Mouse (Mus musculus) MEL (cell line): ENCODE results near the gene Rarb. TPM values are rescaled to one million over a fixed set of nuclear protein-coding genes. Genes with fewer than 3 reads are reported as not detected.

Experiments used
- DNase-seq: peaks from one replicate; pipeline ENCODE4 v3.0.0; 2011; ENCODE audit warnings: low read depth, low spot score
- H3K27ac ChIP-seq: 2 replicates; pipeline ENCODE4 v1.5.1; 2012; ENCODE audit warnings: low read depth, mild to moderate bottlenecking, control low read depth, low read length, moderate library complexity; ENCODE audit not compliant: control insufficient read depth
- H3K27me3 ChIP-seq, 2 experiments: fragments of 150-350 bp in 1 of 2; sonication (generic) in 1 of 2; 2 replicates each; pipeline ENCODE4 v1.6.1; 2012; ENCODE audit warnings: low read length in 2 of 2, mild to moderate bottlenecking in 2 of 2, improper control_type of control experiment in 1 of 2, moderate library complexity in 1 of 2; ENCODE audit not compliant: insufficient read depth in 2 of 2, control insufficient read depth in 1 of 2
- H3K36me3 ChIP-seq, 2 experiments: 2 replicates each; pipeline ENCODE4 v1.6.1; 2012 to 2014; ENCODE audit warnings: low read length in 2 of 2, improper control_type of control experiment in 1 of 2, inconsistent platforms in 1 of 2, mild to moderate bottlenecking in 1 of 2; ENCODE audit not compliant: insufficient read depth in 2 of 2, control insufficient read depth in 1 of 2
- H3K4me1 ChIP-seq, 2 experiments: fragments of 150-350 bp in 1 of 2; sonication (generic) in 1 of 2; 2 replicates each; pipeline ENCODE4 v1.6.1; 2012; ENCODE audit warnings: low read length in 2 of 2, improper control_type of control experiment in 1 of 2, mild to moderate bottlenecking in 1 of 2; ENCODE audit not compliant: insufficient read depth in 2 of 2, control insufficient read depth in 1 of 2
- H3K4me3 ChIP-seq, 2 experiments: fragments of 150-350 bp in 1 of 2; sonication (generic) in 1 of 2; 2 replicates each; pipeline ENCODE4 v1.5.1; 2012; ENCODE audit warnings: low read depth in 2 of 2, low read length in 2 of 2, mild to moderate bottlenecking in 2 of 2, moderate library complexity in 2 of 2, control low read depth in 1 of 2, improper control_type of control experiment in 1 of 2; ENCODE audit not compliant: control insufficient read depth in 1 of 2, insufficient read depth in 1 of 2
- H3K79me2 ChIP-seq: 2 replicates; pipeline ENCODE4 v1.6.1; 2012; ENCODE audit warnings: mild to moderate bottlenecking, low read length, moderate library complexity; ENCODE audit not compliant: control insufficient read depth, poor library complexity, insufficient read depth
- H3K9ac ChIP-seq: 2 replicates; pipeline ENCODE4 v1.6.1; 2012; ENCODE audit warnings: low read depth, mild to moderate bottlenecking, control low read depth, low read length, moderate library complexity; ENCODE audit not compliant: control insufficient read depth, poor library complexity, severe bottlenecking
- H3K9me3 ChIP-seq: fragments of 150-350 bp; sonication (generic); replicated peaks from 2 replicates; pipeline ENCODE4 v1.6.1; 2012; ENCODE audit warnings: mild to moderate bottlenecking, low read length, improper control_type of control experiment, moderate library complexity; ENCODE audit not compliant: insufficient read depth
- BHLHE40 ChIP-seq: IDR thresholded peaks from 2 replicates; pipeline ENCODE4 v1.6.1; 2012; ENCODE audit warnings: low read depth, mild to moderate bottlenecking, inconsistent platforms, low read length, improper control_type of control experiment, borderline replicate concordance
- CHD1 ChIP-seq: IDR thresholded peaks from 2 replicates; pipeline ENCODE4 v1.6.1; 2012; ENCODE audit warnings: low read depth, mild to moderate bottlenecking, inconsistent platforms, low read length, improper control_type of control experiment
- CHD2 ChIP-seq: IDR thresholded peaks from 2 replicates; pipeline ENCODE4 v1.6.1; 2011; ENCODE audit warnings: low read length, improper control_type of control experiment
- CTCF ChIP-seq, 3 experiments: IDR thresholded peaks in 2 of 3; conservative IDR thresholded peaks in 1 of 3; 2 replicates each; pipeline ENCODE4 v1.5.1; 2011 to 2012; ENCODE audit warnings: low read length in 3 of 3, low read depth in 2 of 3, mild to moderate bottlenecking in 2 of 3, improper control_type of control experiment in 1 of 3, inconsistent platforms in 1 of 3, mixed read lengths in 1 of 3, moderate library complexity in 1 of 3; ENCODE audit not compliant: control insufficient read depth in 1 of 3, insufficient read depth in 1 of 3, poor library complexity in 1 of 3, severe bottlenecking in 1 of 3
- EP300 ChIP-seq, 2 experiments: IDR thresholded peaks; 2 replicates each; pipeline ENCODE4 v1.6.1; 2011; ENCODE audit warnings: improper control_type of control experiment in 2 of 2, low read length in 2 of 2, low read depth in 1 of 2, mild to moderate bottlenecking in 1 of 2
- GABPA ChIP-seq: IDR thresholded peaks from 2 replicates; pipeline ENCODE4 v1.6.1; 2012; ENCODE audit warnings: low read depth, mild to moderate bottlenecking, inconsistent platforms, low read length, improper control_type of control experiment, moderate library complexity
- GATA1 ChIP-seq: IDR thresholded peaks from 2 replicates; pipeline ENCODE4 v1.6.1; 2011; ENCODE audit warnings: low read depth, low read length, improper control_type of control experiment
- JUND ChIP-seq: IDR thresholded peaks from 2 replicates; pipeline ENCODE4 v1.6.1; 2011; ENCODE audit warnings: low read depth, mild to moderate bottlenecking, improper control_type of control experiment, low read length
- KAT2A ChIP-seq: conservative IDR thresholded peaks from 2 replicates; pipeline ENCODE4 v1.6.1; 2012; ENCODE audit warnings: low read depth, low read length, improper control_type of control experiment, inconsistent platforms
- MAX ChIP-seq: IDR thresholded peaks from 2 replicates; pipeline ENCODE4 v1.6.1; 2011; ENCODE audit warnings: low read length, improper control_type of control experiment
- MAZ ChIP-seq: IDR thresholded peaks from 2 replicates; pipeline ENCODE4 v1.6.1; 2012; ENCODE audit warnings: low read depth, mild to moderate bottlenecking, inconsistent platforms, low read length, improper control_type of control experiment
- MEF2A ChIP-seq: IDR thresholded peaks from 2 replicates; pipeline ENCODE4 v1.6.1; 2014; ENCODE audit warnings: low read depth, mild to moderate bottlenecking, inconsistent platforms, low read length, improper control_type of control experiment; ENCODE audit not compliant: poor library complexity, insufficient replicate concordance, severe bottlenecking; ENCODE audit errors: extremely low read depth
- MYB ChIP-seq: IDR thresholded peaks from 2 replicates; pipeline ENCODE4 v1.6.1; 2011; ENCODE audit warnings: mild to moderate bottlenecking, low read depth, low read length, improper control_type of control experiment
- NRF1 ChIP-seq: IDR thresholded peaks from 2 replicates; pipeline ENCODE4 v1.6.1; 2014; ENCODE audit warnings: low read depth, mild to moderate bottlenecking, inconsistent platforms, low read length, improper control_type of control experiment, moderate library complexity; ENCODE audit not compliant: poor library complexity, insufficient read depth, severe bottlenecking
- POLR2A ChIP-seq, 2 experiments: IDR thresholded peaks; 2 replicates each; pipeline ENCODE4 v1.6.1; 2011 to 2012; ENCODE audit warnings: low read length in 2 of 2, mild to moderate bottlenecking in 2 of 2, control low read depth in 1 of 2, improper control_type of control experiment in 1 of 2, low read depth in 1 of 2, moderate library complexity in 1 of 2; ENCODE audit not compliant: control insufficient read depth in 1 of 2, insufficient read depth in 1 of 2, poor library complexity in 1 of 2
- RCOR1 ChIP-seq: IDR thresholded peaks from 2 replicates; pipeline ENCODE4 v1.6.1; 2012; ENCODE audit warnings: low read depth, mild to moderate bottlenecking, inconsistent platforms, low read length, improper control_type of control experiment
- SMC3 ChIP-seq: IDR thresholded peaks from 2 replicates; pipeline ENCODE4 v1.6.1; 2011; ENCODE audit warnings: low read depth, low read length, improper control_type of control experiment
- TBP ChIP-seq: IDR thresholded peaks from 2 replicates; pipeline ENCODE4 v1.8.0; 2011; ENCODE audit warnings: low read depth, low read length, improper control_type of control experiment
- TCF12 ChIP-seq: IDR thresholded peaks from 2 replicates; pipeline ENCODE4 v1.6.1; 2014; ENCODE audit warnings: low read depth, mild to moderate bottlenecking, inconsistent platforms, low read length, improper control_type of control experiment, moderate library complexity
- USF1 ChIP-seq: IDR thresholded peaks from 2 replicates; pipeline ENCODE4 v1.6.1; 2014; ENCODE audit warnings: low read depth, mild to moderate bottlenecking, inconsistent platforms, low read length, improper control_type of control experiment, moderate library complexity
- USF2 ChIP-seq, 2 experiments: IDR thresholded peaks; 2 replicates each; pipeline ENCODE4 v1.6.1; 2011 to 2012; ENCODE audit warnings: improper control_type of control experiment in 2 of 2, low read length in 2 of 2, borderline replicate concordance in 1 of 2, inconsistent platforms in 1 of 2, low read depth in 1 of 2, mild to moderate bottlenecking in 1 of 2; ENCODE audit not compliant: insufficient read depth in 1 of 2
- ZC3H11A ChIP-seq: IDR thresholded peaks from 2 replicates; pipeline ENCODE4 v1.6.1; 2012; ENCODE audit warnings: low read depth, mild to moderate bottlenecking, inconsistent platforms, low read length, improper control_type of control experiment
- ZKSCAN1 ChIP-seq: IDR thresholded peaks from 2 replicates; pipeline ENCODE4 v1.6.1; 2012; ENCODE audit warnings: low read depth, mild to moderate bottlenecking, inconsistent platforms, low read length, improper control_type of control experiment, moderate library complexity
- ZMIZ1 ChIP-seq: IDR thresholded peaks from 2 replicates; pipeline ENCODE4 v1.6.1; 2012; ENCODE audit warnings: low read depth, mild to moderate bottlenecking, inconsistent platforms, low read length, improper control_type of control experiment, moderate library complexity
- ZNF384 ChIP-seq: IDR thresholded peaks from 2 replicates; pipeline ENCODE4 v1.6.1; 2012; ENCODE audit warnings: low read depth, mild to moderate bottlenecking, inconsistent platforms, low read length, improper control_type of control experiment
- polyA plus RNA-seq, 2 experiments: library from polyadenylated mRNA; stranded (reverse) in 1 of 2; unstranded in 1 of 2; fragments of >175 nt in 1 of 2; fragments of >200 nt in 1 of 2; gene quantifications; 2 replicates each; pipeline versions ENCODE4 v1.2.1 to v1.2.4; 2012; ENCODE audit warnings: low replicate concordance in 2 of 2, low read depth in 1 of 2; ENCODE audit not compliant: insufficient read length in 2 of 2, insufficient read depth in 1 of 2, missing spikeins in 1 of 2
- total RNA-seq: library from RNA; depleted of rRNA; stranded (reverse); fragments of 300-350 nt; gene quantifications from 2 replicates; pipeline ENCODE4 v1.2.3, GENCODE M21; 2012

The Rarb gene
- total and polyA plus RNA-seq, 3 experiments = not detected

DNA sequence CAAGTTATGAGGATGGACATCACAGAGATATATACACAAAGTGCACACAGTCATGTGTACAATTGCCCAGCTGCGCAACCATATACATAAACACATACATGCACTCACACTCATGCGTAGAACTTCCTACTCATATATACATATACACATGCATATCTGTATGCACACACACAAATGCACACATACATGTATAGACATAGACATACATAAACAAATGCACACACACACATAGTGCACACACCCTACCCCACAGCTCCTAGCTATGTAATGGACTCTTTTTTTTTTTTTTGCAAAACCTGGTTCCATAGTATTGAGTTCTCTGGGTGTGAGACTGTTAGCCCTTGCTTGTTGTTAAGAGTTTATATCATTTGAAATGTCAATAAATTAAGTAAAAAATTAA is 21.2 kb upstream of the Rarb start:
- Histone ChIP-seq H3K79me2 (no peaks in the 10 kb centered on the region), H3K9me3 (no peaks in the 10 kb centered on the region), H3K36me3 (no peaks in the 10 kb centered on the region), H3K4me1 (no peaks in the 10 kb centered on the region), H3K9ac (no peak overlapping the region), H3K27me3 (no peaks in the 10 kb centered on the region), H3K4me3 (no peak overlapping the region), H3K27ac (no peak overlapping the region)
- TF ChIP-seq ZC3H11A (no peak), ZNF384 (no peak), CTCF (IDR thresholded peaks at IDR 0.05 in 2 of 3, conservative IDR thresholded peaks at IDR 0.05 in 1 of 3; ENCODE audit: control insufficient read depth in 1 of 3, insufficient read depth in 1 of 3, low read depth in 2 of 3, low read length in 3 of 3, poor library complexity in 1 of 3, severe bottlenecking in 1 of 3) (no peak), GATA1 (no peak), CHD1 (no peak), USF2 (IDR thresholded peaks at IDR 0.05; ENCODE audit: borderline replicate concordance in 1 of 2, insufficient read depth in 1 of 2, low read depth in 1 of 2, low read length in 2 of 2) (no peak), MAZ (no peak), EP300 (IDR thresholded peaks at IDR 0.05; ENCODE audit: low read depth in 1 of 2, low read length in 2 of 2) (no peak), RCOR1 (no peak), SMC3 (no peak), NRF1 (no peak)
- DNase-seq = no peak

DNA sequence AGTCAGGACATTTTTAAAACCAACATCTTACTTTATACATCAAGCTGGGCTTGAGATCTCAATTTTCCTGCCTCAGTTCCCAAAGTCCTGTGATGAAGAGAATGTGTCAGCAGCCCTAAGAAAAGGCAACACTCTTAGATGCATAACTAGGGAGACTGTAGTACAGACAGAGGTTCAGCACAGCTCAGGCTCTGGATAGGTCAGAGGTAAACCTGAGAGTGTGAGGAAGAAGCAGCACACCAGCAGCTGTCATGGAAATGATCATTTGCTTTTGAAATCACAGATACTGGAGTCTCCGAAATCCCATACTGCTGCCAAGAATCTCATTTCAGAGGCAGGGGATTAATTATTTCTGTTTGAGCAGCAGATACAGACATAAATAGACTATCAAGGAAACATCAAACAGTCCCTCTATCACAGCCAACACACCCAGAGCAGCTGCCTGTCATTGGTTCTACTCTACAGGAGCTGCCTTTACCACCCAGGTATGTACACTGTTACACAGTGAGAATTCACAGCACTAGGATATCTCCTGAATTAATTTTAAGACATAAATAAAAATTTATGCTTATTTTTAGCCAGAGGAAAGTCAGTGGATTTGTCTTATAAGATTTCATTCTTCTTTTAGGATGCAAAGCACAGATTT is 3.7 kb downstream of the Rarb start:
- no peak overlapping the region for H3K9ac ChIP-seq
- no peak overlapping the region for H3K27ac ChIP-seq
- no peak overlapping the region for H3K4me3 ChIP-seq
- H3K79me2 ChIP-seq = no peaks in the 10 kb centered on the region
- no peaks in the 10 kb centered on the region for H3K9me3 ChIP-seq
- no peaks in the 10 kb centered on the region for H3K4me1 ChIP-seq
- no peak for TF ChIP-seq MYB
- TF ChIP-seq POLR2A (IDR thresholded peaks at IDR 0.05; ENCODE audit: control insufficient read depth in 1 of 2, insufficient read depth in 1 of 2, low read depth in 1 of 2, low read length in 2 of 2, poor library complexity in 1 of 2) = no peak
- TF ChIP-seq GATA1 = no peak
- no peak for TF ChIP-seq ZNF384
- no peak for TF ChIP-seq TCF12
- TF ChIP-seq SMC3 = no peak
- TF ChIP-seq BHLHE40 = no peak
- no peak for TF ChIP-seq JUND
- no peak for TF ChIP-seq RCOR1
- no peak for TF ChIP-seq USF1
- no peak for TF ChIP-seq KAT2A
- TF ChIP-seq ZKSCAN1 = no peak
- no peak for TF ChIP-seq MEF2A
- no peak for TF ChIP-seq MAX
- no peak for TF ChIP-seq ZMIZ1
- TF ChIP-seq CHD2 = no peak
- no peak for TF ChIP-seq TBP
- no peak for TF ChIP-seq CTCF (IDR thresholded peaks at IDR 0.05 in 2 of 3, conservative IDR thresholded peaks at IDR 0.05 in 1 of 3; ENCODE audit: control insufficient read depth in 1 of 3, insufficient read depth in 1 of 3, low read depth in 2 of 3, low read length in 3 of 3, poor library complexity in 1 of 3, severe bottlenecking in 1 of 3)
- TF ChIP-seq GABPA = no peak
- H3K36me3 ChIP-seq = no peaks in the 10 kb centered on the region
- no peaks in the 10 kb centered on the region for H3K27me3 ChIP-seq
- no peak for DNase-seq
